9 mouse cellular contexts compared by ENCODE assay signal in genomic region chr14:32950312-32951301, GRCm38 (mm10). TPM values are rescaled to one million over a fixed set of nuclear protein-coding genes. Genes with fewer than 3 reads are reported as not detected.
A peak's percentile ranks its signal among the peaks of the same experiment; 100 is the strongest.
DNase-seq lines count a peak whose midpoint lies in the region; ATAC-seq and TF ChIP-seq lines count a peak whose summit lies in the region.
"Had no signal": no experiment of that assay in that cellular context is flagged by ENCODE, and none has a peak within 500 bp of the region (broad histone marks: within the 10 kb centered on the region; RNA-seq: fewer than 3 reads in every experiment).

No protein-coding gene starts in this region.

- intact Hi-C loops in heart, postnatal 25 days (cut with DNase I) = no loop called here

- TF ChIP-seq CTCF in liver, adult 2 months (IDR thresholded peaks at IDR 0.05; ENCODE audit: low read depth, low read length) = no peak
- no peak for TF ChIP-seq CTCF in layer of hippocampus, adult 2 months (conservative IDR thresholded peaks at IDR 0.05)

- no peak overlapping the region for H3K4me2 ChIP-seq in liver, embryonic 12.5 days
- 0 out of 2 replicates have a peak overlapping the region, but pooled peaks have one; percentile 4 for H3K4me2 ChIP-seq in forebrain, embryonic 15.5 days (replicated peaks)
- H3K4me2 ChIP-seq in neural tube, embryonic 11.5 days (ENCODE audit: low read depth) = no peak overlapping the region

- no peak overlapping the region for H3K27ac ChIP-seq in liver, adult 2 months (replicated peaks; ENCODE audit: insufficient read depth, low read depth, low read length)
- no peak overlapping the region for H3K27ac ChIP-seq in liver, embryonic 12.5 days
- peak overlapping the region; percentile 50 for H3K27ac ChIP-seq in forebrain, embryonic 15.5 days (replicated peaks)
- no peak overlapping the region for H3K27ac ChIP-seq in neural tube, embryonic 11.5 days (ENCODE audit: low read depth, low read length)
- H3K27ac ChIP-seq in layer of hippocampus, adult 2 months = no peak overlapping the region

- no peak overlapping the region for H3K4me3 ChIP-seq in liver, adult 2 months (ENCODE audit: insufficient read depth, low read depth, low read length)
- H3K4me3 ChIP-seq in liver, embryonic 12.5 days = no peak overlapping the region
- H3K4me3 ChIP-seq in forebrain, embryonic 15.5 days = no peak overlapping the region
- H3K4me3 ChIP-seq in neural tube, embryonic 11.5 days (ENCODE audit: low read depth, low read length) = no peak overlapping the region
- H3K4me3 ChIP-seq in layer of hippocampus, adult 2 months = no peak overlapping the region
- H3K4me3 ChIP-seq: erythroblast, embryonic 14.5 days had no signal

- H3K9ac ChIP-seq in liver, adult 2 months (ENCODE audit: low read depth, low read length) = no peak overlapping the region
- H3K9ac ChIP-seq in liver, embryonic 12.5 days = no peak overlapping the region
- no peak overlapping the region for H3K9ac ChIP-seq in forebrain, embryonic 15.5 days (replicated peaks)
- no peak overlapping the region for H3K9ac ChIP-seq in neural tube, embryonic 11.5 days (ENCODE audit: low read length)

- no peaks in the 10 kb centered on the region for H3K27me3 ChIP-seq in liver, adult 2 months (ENCODE audit: control insufficient read depth, insufficient read depth, low read length)
- H3K27me3 ChIP-seq in liver, embryonic 12.5 days (replicated peaks) = peaks cover 6% of the 10 kb centered on the region; the same call in 1 of the 2 replicates
- H3K27me3 ChIP-seq in forebrain, embryonic 15.5 days = no peaks in the 10 kb centered on the region
- H3K27me3 ChIP-seq in neural tube, embryonic 11.5 days (ENCODE audit: control insufficient read depth, insufficient read depth, low read length) = no peaks in the 10 kb centered on the region

- H3K79me2 ChIP-seq in liver, adult 2 months (ENCODE audit: control insufficient read depth, insufficient read depth, low read length) = no peaks in the 10 kb centered on the region

- H3K4me1 ChIP-seq in liver, adult 2 months (ENCODE audit: control insufficient read depth, insufficient read depth, low read length) = no peaks in the 10 kb centered on the region
- no peaks in the 10 kb centered on the region for H3K4me1 ChIP-seq in liver, embryonic 12.5 days
- H3K4me1 ChIP-seq in forebrain, embryonic 15.5 days = peaks cover 11% of the 10 kb centered on the region
- H3K4me1 ChIP-seq in neural tube, embryonic 11.5 days (ENCODE audit: control insufficient read depth, insufficient read depth, low read length) = peaks cover 4% of the 10 kb centered on the region; the same call in 1 of the 2 replicates

- no peaks in the 10 kb centered on the region for H3K9me3 ChIP-seq in liver, embryonic 12.5 days (replicated peaks)
- H3K9me3 ChIP-seq in forebrain, embryonic 15.5 days = no peaks in the 10 kb centered on the region
- no peaks in the 10 kb centered on the region for H3K9me3 ChIP-seq in neural tube, embryonic 11.5 days (ENCODE audit: control insufficient read depth, low read length)

- no peaks in the 10 kb centered on the region for H3K36me3 ChIP-seq in liver, adult 2 months (ENCODE audit: control insufficient read depth, insufficient read depth, low read length)
- H3K36me3 ChIP-seq in liver, embryonic 12.5 days = no peaks in the 10 kb centered on the region
- H3K36me3 ChIP-seq in forebrain, embryonic 15.5 days = no peaks in the 10 kb centered on the region
- H3K36me3 ChIP-seq in neural tube, embryonic 11.5 days (ENCODE audit: control insufficient read depth, insufficient read depth, low read length) = no peaks in the 10 kb centered on the region; the same call in 1 of the 2 replicates

- DNase-seq in liver, adult 2 months (ENCODE audit: extremely low read depth, low read depth, low spot score) = peak; percentile 16
- peak; percentile 49 for DNase-seq in heart, postnatal 25 days (ENCODE audit: low spot score)
- DNase-seq in kidney, postnatal 36 days = peak; percentile 48 to 51
- peak; percentile 55 for DNase-seq in neural tube, embryonic 11.5 days (ENCODE audit: low spot score)
- no peak for DNase-seq in thymus, postnatal 36 days
- no peak for DNase-seq in layer of hippocampus, adult 2 months (ENCODE audit: low spot score in 2 of 2)

- no peak for TF ChIP-seq POLR2A in liver, adult 2 months (IDR thresholded peaks at IDR 0.05; ENCODE audit: extremely low read depth, insufficient read depth, low read length)

- 77% methylated on average over 20 of the region's 20 CpGs for WGBS in liver, adult 2 months
- 60% methylated on average over 20 of the region's 20 CpGs for WGBS in liver, embryonic 12.5 days (ENCODE audit: insufficient replicate concordance)
- 40% methylated on average over 20 of the region's 20 CpGs for WGBS in forebrain, embryonic 15.5 days
- 57% methylated on average over 20 of the region's 20 CpGs for WGBS in neural tube, embryonic 11.5 days

- ATAC-seq in liver, embryonic 12.5 days = no peak
- ATAC-seq in forebrain, embryonic 15.5 days (replicated peaks) = peak; percentile 82
- ATAC-seq in neural tube, embryonic 11.5 days (ENCODE audit: insufficient read depth, low FRiP score, low TSS enrichment) = 0 out of 2 replicates have a peak, but pooled peaks have one; percentile 16

RNA-seq across cellular contexts. Expression of gene Lrrc18, which starts 40.6 kb away (rescaled TPM):
- total RNA-seq in liver, adult 2 months (2014; rRNA removed) = 0.20 and 0.28 TPM in 2 replicates
- 0.07 and 0.14 TPM in 2 replicates for polyA plus RNA-seq in liver, adult 2 months (2012; rRNA removed)
- polyA plus RNA-seq in liver, embryonic 12.5 days (2016; fragmentation: Nextera tagmentation; extraction: Ambion mirVana) = 0.11 and 0.13 TPM in 2 replicates
- polyA plus RNA-seq in forebrain, embryonic 15.5 days (2015; fragmentation: Nextera tagmentation; extraction: Ambion mirVana) = 0.17 TPM in 1 of 2 replicates, not detected in the other
- total RNA-seq in heart, postnatal 25 days (2021) = under 1 TPM; 0.31 to 0.39 TPM
- 0.20 and 0.24 TPM in 2 replicates for polyA plus RNA-seq in neural tube, embryonic 11.5 days (2014; fragmentation: Nextera tagmentation; extraction: Ambion mirVana)
- total RNA-seq in layer of hippocampus, adult 2 months (2021) = under 1 TPM; 0.28 to 0.29 TPM
- polyA plus RNA-seq: erythroblast, embryonic 14.5 days had no signal

Comparison
In these comparisons a context has a peak if more than half of its experiments do, and no peak if none do; other contexts are left out.
1. DNase-seq: peak in liver, adult 2 months (single experiment), heart, postnatal 25 days (single experiment), kidney, postnatal 36 days (2 of 2) and neural tube, embryonic 11.5 days (single experiment); none in thymus, postnatal 36 days (0 of 2) and layer of hippocampus, adult 2 months (0 of 2).